8 mouse cellular contexts compared by ENCODE assay signal in the genomic region with DNA sequence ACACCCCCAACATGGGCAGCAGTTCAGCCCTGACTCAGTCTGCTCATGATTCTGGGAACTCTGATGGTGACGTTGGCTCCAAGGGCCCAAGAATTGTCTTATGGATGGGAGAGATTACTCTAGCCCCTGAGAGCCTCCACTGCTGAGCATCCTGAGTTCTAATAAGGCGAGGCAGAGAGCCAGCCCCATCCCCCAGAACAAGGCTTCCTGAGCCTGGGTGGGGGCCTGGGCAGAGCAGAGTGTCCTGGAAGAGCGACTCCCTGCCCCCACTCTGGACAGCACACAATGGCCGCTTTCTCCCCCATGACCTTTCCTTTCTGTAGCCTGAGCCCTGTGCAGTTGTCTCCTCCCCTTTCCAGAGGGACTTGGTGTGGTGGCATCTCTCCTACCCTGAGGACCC. TPM values are rescaled to one million over a fixed set of nuclear protein-coding genes. Genes with fewer than 3 reads are reported as not detected.
DNase-seq lines count a peak whose midpoint lies in the region; ATAC-seq lines count a peak whose summit lies in the region.

No protein-coding gene starts in this region.

- no peaks in the 10 kb centered on the region for H3K27me3 ChIP-seq in embryonic facial prominence, embryonic 11.5 days (ENCODE audit: control insufficient read depth, insufficient read depth, low read length)
- H3K27me3 ChIP-seq in intestine, embryonic 16.5 days (replicated peaks; ENCODE audit: control insufficient read depth, insufficient read depth, low read length): no peaks in the 10 kb centered on the region

- no peaks in the 10 kb centered on the region for H3K9me3 ChIP-seq in embryonic facial prominence, embryonic 11.5 days (replicated peaks; ENCODE audit: control insufficient read depth, low read length)
- H3K9me3 ChIP-seq in intestine, embryonic 16.5 days (ENCODE audit: control insufficient read depth, low read length): no peaks in the 10 kb centered on the region

- H3K27ac ChIP-seq in embryonic facial prominence, embryonic 11.5 days (replicated peaks; ENCODE audit: low read depth, low read length): peak overlapping the region; percentile 59
- H3K27ac ChIP-seq in intestine, embryonic 16.5 days (ENCODE audit: low read length): peak overlapping the region; percentile 62

- H3K4me3 ChIP-seq in embryonic facial prominence, embryonic 11.5 days (ENCODE audit: low read depth, low read length): no peak overlapping the region
- H3K4me3 ChIP-seq in intestine, embryonic 16.5 days (ENCODE audit: low read length): no peak overlapping the region

- peaks cover 6% of the 10 kb centered on the region for H3K36me3 ChIP-seq in embryonic facial prominence, embryonic 11.5 days (replicated peaks; ENCODE audit: control insufficient read depth, insufficient read depth, low read depth, low read length)
- H3K36me3 ChIP-seq in intestine, embryonic 16.5 days (ENCODE audit: control insufficient read depth, insufficient read depth, low read length): peaks cover 6% of the 10 kb centered on the region; the same call in 1 of the 2 replicates

- DNase-seq in heart, adult 11 months: peak; percentile 98
- DNase-seq in heart, adult 8-10 months (ENCODE audit: low spot score): no peak
- no peak for DNase-seq in embryonic facial prominence, embryonic 11.5 days (ENCODE audit: low spot score)
- peak; percentile 82 for DNase-seq in lung, postnatal 36 days
- no peak for DNase-seq in right cerebral cortex, adult 2 months (ENCODE audit: low spot score in 2 of 2)
- no peak for DNase-seq in urinary bladder, postnatal 25 days (ENCODE audit: low spot score)

- H3K4me2 ChIP-seq in embryonic facial prominence, embryonic 11.5 days (ENCODE audit: low read depth, low read length): no peak overlapping the region; the same call in 1 of the 2 replicates
- H3K4me2 ChIP-seq in intestine, embryonic 16.5 days (ENCODE audit: low read depth, low read length): no peak overlapping the region

- no peak overlapping the region; the same call in 1 of the 2 replicates for H3K9ac ChIP-seq in embryonic facial prominence, embryonic 11.5 days (replicated peaks; ENCODE audit: low read length)
- H3K9ac ChIP-seq in intestine, embryonic 16.5 days (ENCODE audit: low read depth, low read length): peak overlapping the region; percentile 16; the same call in 1 of the 2 replicates

- peaks cover 8% of the 10 kb centered on the region for H3K4me1 ChIP-seq in embryonic facial prominence, embryonic 11.5 days (ENCODE audit: control insufficient read depth, insufficient read depth, low read length)
- peaks cover 47% of the 10 kb centered on the region for H3K4me1 ChIP-seq in intestine, embryonic 16.5 days (ENCODE audit: control insufficient read depth, insufficient read depth, low read length)

- 24% methylated on average over 4 of the region's 4 CpGs for WGBS in embryonic facial prominence, embryonic 11.5 days
- 66% methylated on average over 4 of the region's 4 CpGs for WGBS in intestine, embryonic 16.5 days

- no peak for ATAC-seq in embryonic facial prominence, embryonic 11.5 days (replicated peaks; ENCODE audit: insufficient number of reproducible peaks, low FRiP score, low TSS enrichment, low read depth)
- no peak for ATAC-seq in intestine, embryonic 16.5 days
- no peak for ATAC-seq in monocyte, adult 5-6 weeks (replicated peaks; ENCODE audit: insufficient number of reproducible peaks, low FRiP score, low TSS enrichment, poor library complexity, severe bottlenecking)

RNA-seq across cellular contexts. Expression of a gene that starts 4.5 kb away (rescaled TPM):
- total RNA-seq in heart, adult 8-10 months (2022): 10 to 100 TPM; 53.5 to 63.3 (median 57.1) TPM
- 11.9 and 12.4 TPM in 2 replicates for polyA plus RNA-seq in embryonic facial prominence, embryonic 11.5 days (2014; fragmentation: Nextera tagmentation; extraction: Ambion mirVana)
- 12.2 and 12.8 TPM in 2 replicates for polyA plus RNA-seq in intestine, embryonic 16.5 days (2015; fragmentation: Nextera tagmentation; extraction: Ambion mirVana)
- 10.6 to 14.7 TPM (median 13.6 TPM) in 3 replicates for total RNA-seq in monocyte, adult 5-6 weeks (2017)

RNA-seq across cellular contexts. Expression of a gene that starts 8.4 kb away (rescaled TPM):
- total RNA-seq in heart, adult 8-10 months (2022): 10 to 100 TPM in 2 of 4 experiments, 1 to 10 TPM in 2; 7.5 to 11.6 (median 9.9) TPM
- polyA plus RNA-seq in embryonic facial prominence, embryonic 11.5 days (2014; fragmentation: Nextera tagmentation; extraction: Ambion mirVana): 7.9 and 8.5 TPM in 2 replicates
- polyA plus RNA-seq in intestine, embryonic 16.5 days (2015; fragmentation: Nextera tagmentation; extraction: Ambion mirVana): 1.6 and 1.7 TPM in 2 replicates
- 0.58 TPM in 1 of 3 replicates, not detected in the others for total RNA-seq in monocyte, adult 5-6 weeks (2017)

RNA-seq across cellular contexts. Expression of a gene that starts 17.1 kb away (rescaled TPM):
- 1 to 10 TPM; 1.7 to 3.2 (median 2.2) TPM for total RNA-seq in heart, adult 8-10 months (2022)
- polyA plus RNA-seq in embryonic facial prominence, embryonic 11.5 days (2014; fragmentation: Nextera tagmentation; extraction: Ambion mirVana): 1.9 and 2.8 TPM in 2 replicates
- 4.0 and 4.7 TPM in 2 replicates for polyA plus RNA-seq in intestine, embryonic 16.5 days (2015; fragmentation: Nextera tagmentation; extraction: Ambion mirVana)
- 3.7 to 13.8 TPM (median 7.7 TPM) in 3 replicates for total RNA-seq in monocyte, adult 5-6 weeks (2017)

RNA-seq across cellular contexts. Expression of a gene that starts 17.9 kb away (rescaled TPM):
- total RNA-seq in heart, adult 8-10 months (2022): 10 to 100 TPM; 10.5 to 12.4 (median 11.4) TPM
- polyA plus RNA-seq in embryonic facial prominence, embryonic 11.5 days (2014; fragmentation: Nextera tagmentation; extraction: Ambion mirVana): 31.0 and 35.5 TPM in 2 replicates
- 24.1 and 24.3 TPM in 2 replicates for polyA plus RNA-seq in intestine, embryonic 16.5 days (2015; fragmentation: Nextera tagmentation; extraction: Ambion mirVana)
- total RNA-seq in monocyte, adult 5-6 weeks (2017): 0.68 TPM in 1 of 3 replicates, not detected in the others

RNA-seq across cellular contexts. Expression of a gene that starts 21.1 kb away (rescaled TPM):
- total RNA-seq in heart, adult 8-10 months (2022): not detected
- 0.14 TPM in 1 of 2 replicates, not detected in the other for polyA plus RNA-seq in embryonic facial prominence, embryonic 11.5 days (2014; fragmentation: Nextera tagmentation; extraction: Ambion mirVana)
- 0.10 and 0.12 TPM in 2 replicates for polyA plus RNA-seq in intestine, embryonic 16.5 days (2015; fragmentation: Nextera tagmentation; extraction: Ambion mirVana)
- not detected in 3 replicates for total RNA-seq in monocyte, adult 5-6 weeks (2017)

Comparison
In these comparisons a context has a peak if more than half of its experiments do, and no peak if none do; other contexts are left out.
1. DNase-seq: peak in heart, adult 11 months (single experiment) and lung, postnatal 36 days (single experiment); none in heart, adult 8-10 months (single experiment), embryonic facial prominence, embryonic 11.5 days (single experiment), right cerebral cortex, adult 2 months (0 of 2) and urinary bladder, postnatal 25 days (single experiment).